Mouse (Mus musculus): ENCODE measurements around the gene Kif5c. TPM values are rescaled to one million over a fixed set of nuclear protein-coding genes. Genes with fewer than 3 reads are reported as not detected.
A peak's percentile ranks its signal among the peaks of the same experiment; 100 is the strongest.

Kif5c gene
- total RNA-seq, 2 experiments from 2014 or later, result 567 to 594 TPM

GRCm38 (mm10) chr2:49788051-49788418 lies 168.9 kb downstream of the Kif5c start:
- intact Hi-C loops (cut with DNase I), result no loop called here
- Histone ChIP-seq H3K27ac (peak overlapping the region; percentile 53), H3K4me3 (peak overlapping the region; percentile 68)
- TF ChIP-seq CTCF (IDR thresholded peaks at IDR 0.05), result no peak
- no peak for DNase-seq (ENCODE audit: extremely low spot score in 1 of 2, low spot score in 2 of 2)

- intact Hi-C loops (cut with DNase I), result no loop called here
- no peak for DNase-seq (ENCODE audit: extremely low spot score in 1 of 2, low spot score in 2 of 2)
- Histone ChIP-seq H3K27ac (no peak overlapping the region), H3K4me3 (no peak overlapping the region)
- no peak for TF ChIP-seq CTCF (IDR thresholded peaks at IDR 0.05)
Measured at GRCm38 (mm10) chr2:49788643-49789042, 169.5 kb downstream of the Kif5c start.

- Histone ChIP-seq H3K27ac (no peak overlapping the region), H3K4me3 (no peak overlapping the region)
- intact Hi-C loops (cut with DNase I), result no loop called here
- TF ChIP-seq CTCF (IDR thresholded peaks at IDR 0.05), result no peak
- no peak for DNase-seq (ENCODE audit: extremely low spot score in 1 of 2, low spot score in 2 of 2)
Measured at GRCm38 (mm10) chr2:49789078-49789477, 170.0 kb downstream of the Kif5c start.

GRCm38 (mm10) chr2:49789504-49789903 lies 170.4 kb downstream of the Kif5c start:
- Histone ChIP-seq H3K27ac (no peak overlapping the region), H3K4me3 (no peak overlapping the region)
- DNase-seq (ENCODE audit: extremely low spot score in 1 of 2, low spot score in 2 of 2), result no peak
- TF ChIP-seq CTCF (IDR thresholded peaks at IDR 0.05), result no peak
- intact Hi-C loops (cut with DNase I), result no loop called here

GRCm38 (mm10) chr2:49797444-49798143 lies 178.5 kb downstream of the Kif5c start:
- H3K4me3 ChIP-seq, result no peak overlapping the region
- intact Hi-C loops (cut with DNase I), result no loop called here
- no peak overlapping the region for H3K27ac ChIP-seq
- DNase-seq (ENCODE audit: extremely low spot score in 1 of 2, low spot score in 2 of 2), result no peak
- TF ChIP-seq CTCF (IDR thresholded peaks at IDR 0.05), result no peak

- intact Hi-C loops (cut with DNase I), result no loop called here
- DNase-seq (ENCODE audit: extremely low spot score in 1 of 2, low spot score in 2 of 2), result no peak
- Histone ChIP-seq H3K4me3 (no peak overlapping the region), H3K27ac (no peak overlapping the region)
- TF ChIP-seq CTCF (IDR thresholded peaks at IDR 0.05), result no peak
Measured at GRCm38 (mm10) chr2:49804448-49804847, 185.3 kb downstream of the Kif5c start.

- H3K27ac ChIP-seq, result peak overlapping the region; percentile 0; the same call in 1 of the 2 replicates
Measured at GRCm38 (mm10) chr2:49805736-49806371, 186.8 kb downstream of the Kif5c start.

GRCm38 (mm10) chr2:49809496-49809895 lies 190.4 kb downstream of the Kif5c start:
- intact Hi-C loops (cut with DNase I), result no loop called here
- DNase-seq (ENCODE audit: extremely low spot score in 1 of 2, low spot score in 2 of 2), result no peak
- no peak for TF ChIP-seq CTCF (IDR thresholded peaks at IDR 0.05)
- Histone ChIP-seq H3K27ac (no peak overlapping the region), H3K4me3 (no peak overlapping the region)

More at GRCm38 (mm10) chr2:49805736-49806371, 186.8 kb downstream of the Kif5c start:
- intact Hi-C loops (cut with DNase I), result no loop called here
- peak in 1 of 2 experiments; percentile 39 for DNase-seq (ENCODE audit: extremely low spot score in 1 of 2, low spot score in 2 of 2)
- H3K4me3 ChIP-seq, result no peak overlapping the region
- no peak for TF ChIP-seq CTCF (IDR thresholded peaks at IDR 0.05)

GRCm38 (mm10) chr2:49811420-49811819 lies 192.3 kb downstream of the Kif5c start:
- no peak for TF ChIP-seq CTCF (IDR thresholded peaks at IDR 0.05)
- intact Hi-C loops (cut with DNase I), result no loop called here
- Histone ChIP-seq H3K27ac (no peak overlapping the region), H3K4me3 (no peak overlapping the region)
- no peak for DNase-seq (ENCODE audit: extremely low spot score in 1 of 2, low spot score in 2 of 2)

GRCm38 (mm10) chr2:49811871-49812363 lies 192.8 kb downstream of the Kif5c start:
- Histone ChIP-seq H3K27ac (no peak overlapping the region), H3K4me3 (no peak overlapping the region)
- intact Hi-C loops (cut with DNase I), result no loop called here
- DNase-seq (ENCODE audit: extremely low spot score in 1 of 2, low spot score in 2 of 2), result no peak
- TF ChIP-seq CTCF (IDR thresholded peaks at IDR 0.05), result no peak; the same call in 1 of the 2 replicates

- no peak overlapping the region for H3K4me3 ChIP-seq
- no peak for DNase-seq (ENCODE audit: extremely low spot score in 1 of 2, low spot score in 2 of 2)
- H3K27ac ChIP-seq, result no peak overlapping the region
- no peak for TF ChIP-seq CTCF (IDR thresholded peaks at IDR 0.05)
- intact Hi-C loops (cut with DNase I), result no loop called here
Measured at GRCm38 (mm10) chr2:49813151-49813550, 194.1 kb downstream of the Kif5c start.

- no peak overlapping the region for H3K4me3 ChIP-seq
- no peak overlapping the region for H3K27ac ChIP-seq
- no peak for TF ChIP-seq CTCF (IDR thresholded peaks at IDR 0.05)
- no peak for DNase-seq (ENCODE audit: extremely low spot score in 1 of 2, low spot score in 2 of 2)
- intact Hi-C loops (cut with DNase I), result no loop called here
Measured at GRCm38 (mm10) chr2:49814011-49814410, 194.9 kb downstream of the Kif5c start.
